In the genomic region with DNA sequence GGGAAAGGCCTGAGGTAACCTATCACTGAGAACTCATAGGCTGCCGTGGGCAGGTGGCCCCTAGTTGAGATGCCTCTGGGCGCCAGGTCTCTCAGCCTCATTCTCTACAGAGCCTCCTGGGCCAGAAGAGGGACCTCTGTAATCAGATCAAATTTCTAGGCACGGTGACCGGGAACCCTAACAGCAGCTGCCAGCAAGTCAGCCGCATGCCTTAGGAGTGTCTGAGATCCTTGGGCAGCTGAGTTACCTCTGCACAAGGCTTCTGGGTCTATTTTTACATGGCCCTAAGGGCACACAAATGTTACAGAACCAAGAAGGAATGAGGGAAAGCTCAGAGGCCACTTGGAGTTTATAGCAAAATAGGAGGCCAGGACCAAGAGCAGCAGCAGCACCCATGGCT, we compare ENCODE assay signal across 20 mouse cellular contexts.
DNase-seq lines count a peak whose midpoint lies in the region; ATAC-seq lines count a peak whose summit lies in the region.
"Had no signal": no experiment of that assay in that cellular context is flagged by ENCODE, and none has a peak within 500 bp of the region (broad histone marks: within the 10 kb centered on the region; RNA-seq: fewer than 3 reads in every experiment).

No protein-coding gene starts in this region.

- WGBS in limb, embryonic 12.5 days, result 47% methylated on average over 5 of the region's 5 CpGs
- 61% methylated on average over 5 of the region's 5 CpGs for WGBS in limb, embryonic 10.5 days
- 36% methylated on average over 5 of the region's 5 CpGs for WGBS in limb, embryonic 13.5 days
- 67% methylated on average over 5 of the region's 5 CpGs for WGBS in intestine, embryonic 16.5 days

- H3K4me1 ChIP-seq in limb, embryonic 12.5 days (replicated peaks), result peaks cover 51% of the 10 kb centered on the region
- H3K4me1 ChIP-seq in limb, embryonic 10.5 days, result peaks cover 26% of the 10 kb centered on the region
- H3K4me1 ChIP-seq in limb, embryonic 13.5 days, result peaks cover 57% of the 10 kb centered on the region
- H3K4me1 ChIP-seq in intestine, embryonic 16.5 days (ENCODE audit: control insufficient read depth, insufficient read depth, low read length), result peaks cover 7% of the 10 kb centered on the region; the same call in 1 of the 2 replicates

- H3K9ac ChIP-seq in limb, embryonic 12.5 days (replicated peaks), result no peak overlapping the region
- H3K9ac ChIP-seq in limb, embryonic 13.5 days, result no peak overlapping the region
- no peak overlapping the region for H3K9ac ChIP-seq in intestine, embryonic 16.5 days (ENCODE audit: low read depth, low read length)
- H3K9ac ChIP-seq: embryonic facial prominence, embryonic 13.5 days; forebrain, embryonic 15.5 days; heart, embryonic 13.5 days; hindbrain, embryonic 15.5 days had no signal

- H3K27ac ChIP-seq in limb, embryonic 12.5 days, result no peak overlapping the region
- H3K27ac ChIP-seq in limb, embryonic 10.5 days, result no peak overlapping the region; the same call in 1 of the 2 replicates
- H3K27ac ChIP-seq in limb, embryonic 13.5 days, result peak overlapping the region; percentile 3; the same call in 1 of the 2 replicates
- no peak overlapping the region for H3K27ac ChIP-seq in intestine, embryonic 16.5 days (ENCODE audit: low read length)
- H3K27ac ChIP-seq: embryonic facial prominence, embryonic 13.5 days; forebrain, embryonic 10.5 days; forebrain, embryonic 15.5 days; heart, embryonic 13.5 days; hindbrain, embryonic 15.5 days had no signal

- no peaks in the 10 kb centered on the region for H3K36me3 ChIP-seq in limb, embryonic 12.5 days
- H3K36me3 ChIP-seq in limb, embryonic 10.5 days, result no peaks in the 10 kb centered on the region
- H3K36me3 ChIP-seq in limb, embryonic 13.5 days, result no peaks in the 10 kb centered on the region
- H3K36me3 ChIP-seq in intestine, embryonic 16.5 days (ENCODE audit: control insufficient read depth, insufficient read depth, low read length), result no peaks in the 10 kb centered on the region
- H3K36me3 ChIP-seq: embryonic facial prominence, embryonic 13.5 days; forebrain, embryonic 10.5 days; forebrain, embryonic 15.5 days; hindbrain, embryonic 15.5 days had no signal

- no peaks in the 10 kb centered on the region for H3K27me3 ChIP-seq in limb, embryonic 12.5 days
- no peaks in the 10 kb centered on the region for H3K27me3 ChIP-seq in limb, embryonic 10.5 days (ENCODE audit: low read depth, poor library complexity, severe bottlenecking)
- H3K27me3 ChIP-seq in limb, embryonic 13.5 days, result no peaks in the 10 kb centered on the region
- H3K27me3 ChIP-seq in intestine, embryonic 16.5 days (replicated peaks; ENCODE audit: control insufficient read depth, insufficient read depth, low read length), result no peaks in the 10 kb centered on the region
- H3K27me3 ChIP-seq: embryonic facial prominence, embryonic 13.5 days; forebrain, embryonic 15.5 days; heart, embryonic 13.5 days; hindbrain, embryonic 15.5 days had no signal

- ATAC-seq in limb, embryonic 12.5 days (ENCODE audit: insufficient number of reproducible peaks, insufficient read depth, low FRiP score, low TSS enrichment, low read depth), result peak; percentile 17; the same call in 1 of the 2 replicates
- ATAC-seq in limb, embryonic 13.5 days (ENCODE audit: low FRiP score, low read depth), result peak; percentile 52
- no peak for ATAC-seq in intestine, embryonic 16.5 days
- ATAC-seq: forebrain, embryonic 15.5 days; intestine, postnatal 0 days had no signal

- no peak overlapping the region for H3K4me2 ChIP-seq in limb, embryonic 12.5 days
- no peak overlapping the region for H3K4me2 ChIP-seq in limb, embryonic 13.5 days (replicated peaks)
- no peak overlapping the region for H3K4me2 ChIP-seq in intestine, embryonic 16.5 days (ENCODE audit: low read depth, low read length)
- H3K4me2 ChIP-seq: embryonic facial prominence, embryonic 13.5 days; forebrain, embryonic 15.5 days; heart, embryonic 13.5 days; hindbrain, embryonic 15.5 days had no signal

- DNase-seq in limb, embryonic 10.5 days (ENCODE audit: low spot score), result no peak
- peak; percentile 36 to 72 for DNase-seq in gastrocnemius, adult 8-10 months (ENCODE audit: low spot score in 2 of 2)
- DNase-seq in skeletal muscle tissue, adult 2 months (ENCODE audit: low read depth, low spot score), result peak; percentile 81
- DNase-seq in adrenal gland, postnatal 36 days, result no peak
- DNase-seq: adrenal gland, adult 8-10 months; cerebellum, adult 11-12 months; cerebellum, adult 9-10 months; cerebellum, postnatal 25 days; heart, adult 11 months; heart, postnatal 36 days had no signal

- H3K4me3 ChIP-seq in limb, embryonic 12.5 days (replicated peaks), result no peak overlapping the region
- H3K4me3 ChIP-seq in limb, embryonic 10.5 days, result no peak overlapping the region
- H3K4me3 ChIP-seq in limb, embryonic 13.5 days, result no peak overlapping the region
- no peak overlapping the region for H3K4me3 ChIP-seq in intestine, embryonic 16.5 days (ENCODE audit: low read length)
- H3K4me3 ChIP-seq: embryonic facial prominence, embryonic 13.5 days; erythroblast, embryonic 14.5 days; forebrain, embryonic 10.5 days; forebrain, embryonic 15.5 days; heart, embryonic 13.5 days; hindbrain, embryonic 15.5 days had no signal

- H3K9me3 ChIP-seq in limb, embryonic 12.5 days, result 0 out of 2 replicates have a peak, but pooled peaks cover 5% of the 10 kb centered on the region
- no peaks in the 10 kb centered on the region for H3K9me3 ChIP-seq in limb, embryonic 10.5 days (replicated peaks)
- H3K9me3 ChIP-seq in limb, embryonic 13.5 days, result no peaks in the 10 kb centered on the region
- H3K9me3 ChIP-seq in intestine, embryonic 16.5 days (ENCODE audit: control insufficient read depth, low read length), result no peaks in the 10 kb centered on the region
- H3K9me3 ChIP-seq: embryonic facial prominence, embryonic 13.5 days; forebrain, embryonic 10.5 days; forebrain, embryonic 15.5 days; heart, embryonic 13.5 days; hindbrain, embryonic 15.5 days had no signal

Comparison
In these comparisons a context has a peak if more than half of its experiments do, and no peak if none do; other contexts are left out.
1. DNase-seq: peak in gastrocnemius, adult 8-10 months (2 of 2) and skeletal muscle tissue, adult 2 months (single experiment); none in limb, embryonic 10.5 days (single experiment) and adrenal gland, postnatal 36 days (0 of 2).